ENCODE assay signal across 9 mouse cellular contexts in the genomic region with DNA sequence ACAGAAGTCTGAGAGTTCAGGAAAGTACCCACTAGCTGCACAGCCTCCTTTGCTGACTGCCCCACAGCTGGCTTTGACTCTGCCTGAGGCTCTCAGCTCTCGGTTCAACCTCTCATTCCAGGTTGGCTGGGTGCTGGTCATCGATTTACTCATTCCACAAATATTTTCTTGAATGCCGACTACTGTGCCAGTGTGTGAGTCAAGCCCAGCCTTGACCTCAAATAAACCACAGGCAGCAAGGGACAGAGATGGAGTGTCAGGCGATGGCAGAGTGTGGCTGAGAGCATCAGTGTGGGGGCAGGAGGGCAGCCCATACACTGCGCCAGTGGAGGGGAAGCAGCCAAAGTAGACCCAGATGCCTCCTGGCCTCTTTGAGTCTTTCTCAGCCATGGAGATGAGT.
A peak's percentile ranks its signal among the peaks of the same experiment; 100 is the strongest.
DNase-seq lines count a peak whose midpoint lies in the region; ATAC-seq and TF ChIP-seq lines count a peak whose summit lies in the region.
"Had no signal": no experiment of that assay in that cellular context is flagged by ENCODE, and none has a peak within 500 bp of the region (broad histone marks: within the 10 kb centered on the region; RNA-seq: fewer than 3 reads in every experiment).

No protein-coding gene starts in this region.

- DNase-seq in kidney, adult 11 months, result peak; percentile 72
- peak; percentile 86 for DNase-seq in fibroblast of lung, adult 2 months (ENCODE audit: low read depth)
- peak; percentile 32 for DNase-seq in kidney, postnatal 10 days
- DNase-seq in cerebellum, postnatal 25 days, result no peak
- no peak for DNase-seq in neural tube, embryonic 10.5 days (ENCODE audit: extremely low spot score, low spot score)
- DNase-seq in midbrain, embryonic 11.5 days (ENCODE audit: low spot score, missing footprints), result no peak

- no peaks in the 10 kb centered on the region for H3K27me3 ChIP-seq in kidney, embryonic 14.5 days (ENCODE audit: control insufficient read depth, insufficient read depth, low read length)
- no peaks in the 10 kb centered on the region for H3K27me3 ChIP-seq in myocyte (ENCODE audit: control insufficient read depth, insufficient read depth, insufficient read length)
- H3K27me3 ChIP-seq in midbrain, embryonic 11.5 days (ENCODE audit: control insufficient read depth, insufficient read depth, low read length), result no peaks in the 10 kb centered on the region
- H3K27me3 ChIP-seq: embryonic facial prominence, embryonic 13.5 days had no signal

- no peaks in the 10 kb centered on the region; the same call in 1 of the 2 replicates for H3K4me1 ChIP-seq in kidney, embryonic 14.5 days (ENCODE audit: control insufficient read depth, insufficient read depth, low read length)
- H3K4me1 ChIP-seq in midbrain, embryonic 11.5 days (ENCODE audit: control insufficient read depth, insufficient read depth, low read length), result no peaks in the 10 kb centered on the region

- TF ChIP-seq POLR2A in myocyte (IDR thresholded peaks at IDR 0.05; ENCODE audit: insufficient read length, low read depth), result no peak

- no peaks in the 10 kb centered on the region for H3K9me3 ChIP-seq in kidney, embryonic 14.5 days (ENCODE audit: control insufficient read depth, low read length)
- H3K9me3 ChIP-seq in midbrain, embryonic 11.5 days (ENCODE audit: control insufficient read depth, low read length), result no peaks in the 10 kb centered on the region
- H3K9me3 ChIP-seq: embryonic facial prominence, embryonic 13.5 days had no signal

- H3ac ChIP-seq in myocyte (ENCODE audit: control insufficient read depth, insufficient read length), result no peak overlapping the region

- H3K9ac ChIP-seq in kidney, embryonic 14.5 days (ENCODE audit: low read depth, low read length), result no peak overlapping the region
- H3K9ac ChIP-seq in midbrain, embryonic 11.5 days (ENCODE audit: low read length), result no peak overlapping the region
- H3K9ac ChIP-seq: embryonic facial prominence, embryonic 13.5 days had no signal

- 58% methylated on average over 5 of the region's 5 CpGs for WGBS in kidney, embryonic 14.5 days
- WGBS in midbrain, embryonic 11.5 days, result 78% methylated on average over 5 of the region's 5 CpGs

- H3K4me2 ChIP-seq in kidney, embryonic 14.5 days (replicated peaks; ENCODE audit: low read depth, low read length), result no peak overlapping the region
- peak overlapping the region; percentile 91 for H3K4me2 ChIP-seq in myocyte (ENCODE audit: low read depth)
- H3K4me2 ChIP-seq in midbrain, embryonic 11.5 days, result no peak overlapping the region
- H3K4me2 ChIP-seq: embryonic facial prominence, embryonic 13.5 days had no signal

- no peaks in the 10 kb centered on the region for H3K79me2 ChIP-seq in myocyte (ENCODE audit: control insufficient read depth, insufficient read depth)

- ATAC-seq in kidney, embryonic 14.5 days (ENCODE audit: low FRiP score, low TSS enrichment), result no peak
- ATAC-seq in midbrain, embryonic 11.5 days (ENCODE audit: low FRiP score), result no peak

- H3K4me3 ChIP-seq in kidney, embryonic 14.5 days (ENCODE audit: low read length), result no peak overlapping the region
- no peak overlapping the region for H3K4me3 ChIP-seq in myocyte
- H3K4me3 ChIP-seq in midbrain, embryonic 11.5 days (ENCODE audit: low read depth, low read length), result no peak overlapping the region
- H3K4me3 ChIP-seq: embryonic facial prominence, embryonic 13.5 days had no signal

- H3K36me3 ChIP-seq in kidney, embryonic 14.5 days (ENCODE audit: control insufficient read depth, insufficient read depth, low read length), result no peaks in the 10 kb centered on the region
- H3K36me3 ChIP-seq in myocyte (ENCODE audit: control insufficient read depth, insufficient read depth), result no peaks in the 10 kb centered on the region
- no peaks in the 10 kb centered on the region for H3K36me3 ChIP-seq in midbrain, embryonic 11.5 days (ENCODE audit: control insufficient read depth, insufficient read depth, low read length)
- H3K36me3 ChIP-seq: embryonic facial prominence, embryonic 13.5 days had no signal

- no peak overlapping the region for H3K27ac ChIP-seq in kidney, embryonic 14.5 days (ENCODE audit: low read depth, low read length)
- no peak overlapping the region for H3K27ac ChIP-seq in midbrain, embryonic 11.5 days (ENCODE audit: low read depth, low read length)
- H3K27ac ChIP-seq: embryonic facial prominence, embryonic 13.5 days had no signal

TF ChIP-seq in myocyte, 11 proteins besides CTCF, POLR2A, EP300 and RAD21:
- TF ChIP-seq MYOD1 (IDR thresholded peaks at IDR 0.05; ENCODE audit: control insufficient read depth in 1 of 3, insufficient read length in 2 of 3, low read depth in 2 of 3) (peak in 2 of 3 experiments; percentile 32 to 73), POLR2AphosphoS2 (IDR thresholded peaks at IDR 0.05; ENCODE audit: insufficient read length, low read depth) (no peak), CEBPB (IDR thresholded peaks at IDR 0.05; ENCODE audit: insufficient read depth, poor library complexity, severe bottlenecking) (no peak), REST (IDR thresholded peaks at IDR 0.05; ENCODE audit: insufficient read depth, insufficient read length) (no peak), E2F4 (IDR thresholded peaks at IDR 0.05; ENCODE audit: insufficient read depth) (no peak), USF1 (IDR thresholded peaks at IDR 0.05; ENCODE audit: low read depth) (no peak), SRF (IDR thresholded peaks at IDR 0.05; ENCODE audit: control insufficient read depth, insufficient read length, low read depth) (no peak), MYOG (IDR thresholded peaks at IDR 0.05; ENCODE audit: control insufficient read depth in 1 of 3, insufficient read depth in 1 of 3, insufficient read length in 2 of 3, low read depth in 2 of 3) (peak in 1 of 3 experiments; percentile 80), TCF12 (IDR thresholded peaks at IDR 0.05; ENCODE audit: insufficient read depth, poor library complexity, severe bottlenecking) (peak; percentile 60), MAX (IDR thresholded peaks at IDR 0.05; ENCODE audit: low read depth) (no peak), TCF3 (IDR thresholded peaks at IDR 0.05; ENCODE audit: insufficient read length, low read depth) (peak; percentile 57)

Comparison
In these comparisons a context has a peak if more than half of its experiments do, and no peak if none do; other contexts are left out.
1. DNase-seq: peak in kidney, adult 11 months (single experiment), fibroblast of lung, adult 2 months (single experiment) and kidney, postnatal 10 days (single experiment); none in cerebellum, postnatal 25 days (0 of 2), neural tube, embryonic 10.5 days (single experiment) and midbrain, embryonic 11.5 days (single experiment).